Mouse (Mus musculus) stomach, embryonic 14.5 days (tissue): ENCODE results near the gene Tmem179b. TPM values are rescaled to one million over a fixed set of nuclear protein-coding genes. Genes with fewer than 3 reads are reported as not detected.

Source experiments
- ATAC-seq: fragments of 200-750 bp; cut with Nextera tagmentation; 2 replicates; pipeline ENCODE4 v1.8.0; 2017; ENCODE audit warnings: low read depth, moderate TSS enrichment; ENCODE audit not compliant: insufficient number of reproducible peaks, insufficient read depth, low FRiP score
- H3K27ac ChIP-seq: fragments of 300-500 bp; sonication (generic); 2 replicates; pipeline ENCODE4 v1.5.1; 2014; ENCODE audit warnings: mild to moderate bottlenecking, low read length, moderate library complexity, mixed read lengths
- H3K27me3 ChIP-seq: fragments of 300-500 bp; sonication (generic); 2 replicates; pipeline ENCODE4 v1.6.1; 2014; ENCODE audit warnings: low read length, control low read depth, mixed read lengths; ENCODE audit not compliant: control insufficient read depth, insufficient read depth
- H3K36me3 ChIP-seq: fragments of 300-500 bp; sonication (generic); 2 replicates; pipeline ENCODE4 v1.6.1; 2014; ENCODE audit warnings: mild to moderate bottlenecking, control low read depth, low read length, moderate library complexity, mixed read lengths; ENCODE audit not compliant: control insufficient read depth, insufficient read depth
- H3K4me1 ChIP-seq: fragments of 300-500 bp; sonication (generic); 2 replicates; pipeline ENCODE4 v1.6.1; 2014; ENCODE audit warnings: low read length, control low read depth, mixed read lengths; ENCODE audit not compliant: control insufficient read depth, insufficient read depth
- H3K4me2 ChIP-seq: fragments of 300-500 bp; sonication (generic); replicated peaks from 2 replicates; pipeline ENCODE4 v1.6.1; 2014; ENCODE audit warnings: low read depth, low read length, control low read depth
- H3K4me3 ChIP-seq: fragments of 300-500 bp; sonication (generic); 2 replicates; pipeline ENCODE4 v1.5.1; 2014; ENCODE audit warnings: low read depth, low read length, control low read depth
- H3K9ac ChIP-seq: fragments of 300-500 bp; sonication (generic); replicated peaks from 2 replicates; pipeline ENCODE4 v1.6.1; 2014; ENCODE audit warnings: low read depth, mild to moderate bottlenecking, control low read depth, low read length, moderate library complexity, mixed read lengths
- H3K9me3 ChIP-seq: fragments of 300-500 bp; sonication (generic); 2 replicates; pipeline ENCODE4 v1.6.1; 2016; ENCODE audit warnings: low read depth, low read length, control low read depth; ENCODE audit not compliant: control insufficient read depth
- WGBS: fragments of 180-500 bp; shearing (Covaris S2); extraction: QIAGEN DNeasy Blood & Tissue Kit; methylation state at CpG from one replicate; pipeline ENCODE4 v1.1.7; 2014; 5-methylcytosine and 5-hydroxymethylcytosine counted together
- polyA plus RNA-seq: library from polyadenylated mRNA; unstranded; fragments of >200 nt; fragmentation: Nextera tagmentation; extraction: Ambion mirVana; gene quantifications from 2 replicates; pipeline ENCODE4 v1.2.1, GENCODE M21; 2014

Gene Tmem179b
- polyA plus RNA-seq, 1 experiment from 2014 or later = 94.0 TPM

- no peak overlapping the region for H3K4me3 ChIP-seq
- H3K36me3 ChIP-seq = peaks cover 24% of the 10 kb centered on the region
- no peaks in the 10 kb centered on the region for H3K9me3 ChIP-seq
- 0 out of 2 replicates have a peak overlapping the region, but pooled peaks have one; percentile 10 for H3K9ac ChIP-seq
- no peak overlapping the region for H3K27ac ChIP-seq
- no peak for ATAC-seq
- WGBS = 73% methylated on average over 3 of the region's 3 CpGs
- peaks cover 16% of the 10 kb centered on the region; the same call in 1 of the 2 replicates for H3K4me1 ChIP-seq
- H3K27me3 ChIP-seq = no peaks in the 10 kb centered on the region
- H3K4me2 ChIP-seq = peak overlapping the region; percentile 85
Measured at GRCm38 (mm10) chr19:8817001-8817400, 42.7 kb upstream of the Tmem179b start.

GRCm38 (mm10) chr19:8815812-8816211 is 41.5 kb upstream of the Tmem179b start:
- Histone ChIP-seq H3K27ac (no peak overlapping the region), H3K4me2 (no peak overlapping the region), H3K27me3 (no peaks in the 10 kb centered on the region), H3K4me3 (no peak overlapping the region), H3K4me1 (peaks cover 14% of the 10 kb centered on the region; the same call in 1 of the 2 replicates), H3K9me3 (no peaks in the 10 kb centered on the region), H3K9ac (no peak overlapping the region), H3K36me3 (peaks cover 30% of the 10 kb centered on the region)
- WGBS = 72% methylated on average over 11 of the region's 11 CpGs
- ATAC-seq = no peak

- H3K4me1 ChIP-seq = peaks cover 1% of the 10 kb centered on the region; the same call in 1 of the 2 replicates
- no peak overlapping the region for H3K27ac ChIP-seq
- no peak overlapping the region for H3K4me3 ChIP-seq
- H3K9ac ChIP-seq = no peak overlapping the region
- no peaks in the 10 kb centered on the region for H3K27me3 ChIP-seq
- H3K4me2 ChIP-seq = no peak overlapping the region
- H3K36me3 ChIP-seq = peaks cover 46% of the 10 kb centered on the region
- no peak for ATAC-seq
- WGBS = 93% methylated on average over 5 of the region's 5 CpGs
- no peaks in the 10 kb centered on the region for H3K9me3 ChIP-seq
Measured at GRCm38 (mm10) chr19:8806810-8807209, 32.5 kb upstream of the Tmem179b start.

GRCm38 (mm10) chr19:8803879-8804660 is 29.8 kb upstream of the Tmem179b start:
- Histone ChIP-seq H3K27ac (no peak overlapping the region), H3K4me1 (peaks cover 4% of the 10 kb centered on the region; the same call in 1 of the 2 replicates), H3K4me3 (no peak overlapping the region), H3K4me2 (no peak overlapping the region), H3K9me3 (no peaks in the 10 kb centered on the region), H3K36me3 (peaks cover 29% of the 10 kb centered on the region), H3K27me3 (no peaks in the 10 kb centered on the region), H3K9ac (no peak overlapping the region)
- no peak for ATAC-seq
- WGBS = 89% methylated on average over 11 of the region's 11 CpGs

GRCm38 (mm10) chr19:8803204-8803780 is 29.0 kb upstream of the Tmem179b start:
- Histone ChIP-seq H3K9me3 (no peaks in the 10 kb centered on the region), H3K4me3 (peak overlapping the region; percentile 57; the same call in 1 of the 2 replicates), H3K36me3 (peaks cover 24% of the 10 kb centered on the region), H3K27me3 (no peaks in the 10 kb centered on the region), H3K27ac (0 out of 2 replicates have a peak overlapping the region, but pooled peaks have one; percentile 69), H3K4me1 (peaks cover 4% of the 10 kb centered on the region; the same call in 1 of the 2 replicates), H3K9ac (no peak overlapping the region), H3K4me2 (peak overlapping the region; percentile 46)
- 89% methylated on average over 9 of the region's 9 CpGs for WGBS
- no peak for ATAC-seq

GRCm38 (mm10) chr19:8802130-8802821 is 28.0 kb upstream of the Tmem179b start, which contains the start of gene Zbtb3:
Gene Zbtb3, plus strand, starts transcription at chr19:8802555.
- Histone ChIP-seq H3K36me3 (peaks cover 16% of the 10 kb centered on the region), H3K4me3 (peak within 1 kb of the TSS; percentile 57), H3K27me3 (no peaks in the 10 kb centered on the region), H3K4me1 (peaks cover 7% of the 10 kb centered on the region; the same call in 1 of the 2 replicates), H3K4me2 (peak within 1 kb of the TSS; percentile 80), H3K9ac (peak within 1 kb of the TSS; percentile 38; the same call in 1 of the 2 replicates), H3K27ac (peak within 1 kb of the TSS; percentile 69), H3K9me3 (no peaks in the 10 kb centered on the region)
- peak; percentile 98 for ATAC-seq
- WGBS = under 1% methylated on average over 30 of the region's 30 CpGs

GRCm38 (mm10) chr19:8798947-8799315 is 24.7 kb upstream of the Tmem179b start:
- 0 out of 2 replicates have a peak overlapping the region, but pooled peaks have one; percentile 86 for H3K4me3 ChIP-seq
- H3K4me2 ChIP-seq = peak overlapping the region; percentile 78; the same call in 1 of the 2 replicates
- peaks cover 10% of the 10 kb centered on the region; the same call in 1 of the 2 replicates for H3K4me1 ChIP-seq
- no peak overlapping the region for H3K9ac ChIP-seq
- peak overlapping the region; percentile 10; the same call in 1 of the 2 replicates for H3K27ac ChIP-seq
- H3K27me3 ChIP-seq = no peaks in the 10 kb centered on the region
- no peaks in the 10 kb centered on the region for H3K9me3 ChIP-seq
- H3K36me3 ChIP-seq = peaks cover 14% of the 10 kb centered on the region
- no peak for ATAC-seq
